Mouse (Mus musculus): Measurements from ENCODE around the gene Rasgrf1. TPM values are rescaled to one million over a fixed set of nuclear protein-coding genes. Genes with fewer than 3 reads are reported as not detected.

Gene Rasgrf1
- total and polyA plus RNA-seq, 3 experiments: not detected

GRCm38 (mm10) chr9:89870531-89871150, 39.1 kb upstream of the Rasgrf1 start:
- no peaks in the 10 kb centered on the region for H3K36me3 ChIP-seq (ENCODE audit: control insufficient read depth in 1 of 2, insufficient read depth in 2 of 2, low read length in 2 of 2)
- H3K4me3 ChIP-seq (ENCODE audit: control insufficient read depth in 1 of 2, insufficient read depth in 1 of 2, low read depth in 2 of 2, low read length in 2 of 2): no peak overlapping the region
- DNase-seq (ENCODE audit: low read depth, low spot score): no peak
- no peaks in the 10 kb centered on the region for H3K9me3 ChIP-seq (replicated peaks; ENCODE audit: insufficient read depth, low read length)
- no peaks in the 10 kb centered on the region for H3K4me1 ChIP-seq (ENCODE audit: control insufficient read depth in 1 of 2, insufficient read depth in 2 of 2, low read length in 2 of 2)
- no peak for TF ChIP-seq UBTF (IDR thresholded peaks at IDR 0.05; ENCODE audit: borderline replicate concordance, insufficient read depth, low read depth, low read length)
- TF ChIP-seq ZNF384 (IDR thresholded peaks at IDR 0.05; ENCODE audit: low read depth, low read length): no peak
- no peak for TF ChIP-seq POLR2AphosphoS5 (IDR thresholded peaks at IDR 0.05; ENCODE audit: borderline replicate concordance, low read depth, low read length)
- TF ChIP-seq CTCF (IDR thresholded peaks at IDR 0.05 in 2 of 3, conservative IDR thresholded peaks at IDR 0.05 in 1 of 3; ENCODE audit: control insufficient read depth in 1 of 3, insufficient read depth in 1 of 3, low read depth in 2 of 3, low read length in 3 of 3, poor library complexity in 1 of 3, severe bottlenecking in 1 of 3): no peak
- TF ChIP-seq NRF1 (IDR thresholded peaks at IDR 0.05; ENCODE audit: insufficient read depth, low read depth, low read length, poor library complexity, severe bottlenecking): no peak
- TF ChIP-seq USF1 (IDR thresholded peaks at IDR 0.05; ENCODE audit: low read depth, low read length): no peak
- H3K79me2 ChIP-seq (ENCODE audit: control insufficient read depth, insufficient read depth, low read length, poor library complexity): no peaks in the 10 kb centered on the region
- H3K27me3 ChIP-seq (ENCODE audit: control insufficient read depth in 1 of 2, insufficient read depth in 2 of 2, low read length in 2 of 2): no peaks in the 10 kb centered on the region
- H3K9ac ChIP-seq (ENCODE audit: control insufficient read depth, low read depth, low read length, poor library complexity, severe bottlenecking): no peak overlapping the region
- H3K27ac ChIP-seq (ENCODE audit: control insufficient read depth, low read depth, low read length): no peak overlapping the region

- TF ChIP-seq SMC3 (IDR thresholded peaks at IDR 0.05; ENCODE audit: low read depth, low read length) (no peak), USF1 (IDR thresholded peaks at IDR 0.05; ENCODE audit: low read depth, low read length) (no peak), MYB (IDR thresholded peaks at IDR 0.05; ENCODE audit: low read depth, low read length) (no peak), MAX (IDR thresholded peaks at IDR 0.05; ENCODE audit: low read length) (no peak), BHLHE40 (IDR thresholded peaks at IDR 0.05; ENCODE audit: borderline replicate concordance, low read depth, low read length) (no peak), EP300 (IDR thresholded peaks at IDR 0.05; ENCODE audit: low read depth in 1 of 2, low read length in 2 of 2) (no peak), ZKSCAN1 (IDR thresholded peaks at IDR 0.05; ENCODE audit: low read depth, low read length) (no peak), CHD2 (IDR thresholded peaks at IDR 0.05; ENCODE audit: low read length) (no peak), E2F4 (IDR thresholded peaks at IDR 0.05; ENCODE audit: borderline replicate concordance, low read depth, low read length) (no peak), POLR2AphosphoS5 (IDR thresholded peaks at IDR 0.05; ENCODE audit: borderline replicate concordance, low read depth, low read length) (no peak)
- H3K79me2 ChIP-seq (ENCODE audit: control insufficient read depth, insufficient read depth, low read length, poor library complexity): no peaks in the 10 kb centered on the region
- no peaks in the 10 kb centered on the region for H3K36me3 ChIP-seq (ENCODE audit: control insufficient read depth in 1 of 2, insufficient read depth in 2 of 2, low read length in 2 of 2)
- DNase-seq (ENCODE audit: low read depth, low spot score): no peak
- no peak overlapping the region for H3K27ac ChIP-seq (ENCODE audit: control insufficient read depth, low read depth, low read length)
- H3K4me1 ChIP-seq (ENCODE audit: control insufficient read depth in 1 of 2, insufficient read depth in 2 of 2, low read length in 2 of 2): no peaks in the 10 kb centered on the region
- H3K4me3 ChIP-seq (ENCODE audit: control insufficient read depth in 1 of 2, insufficient read depth in 1 of 2, low read depth in 2 of 2, low read length in 2 of 2): no peak overlapping the region
- no peak overlapping the region for H3K9ac ChIP-seq (ENCODE audit: control insufficient read depth, low read depth, low read length, poor library complexity, severe bottlenecking)
- no peaks in the 10 kb centered on the region for H3K27me3 ChIP-seq (ENCODE audit: control insufficient read depth in 1 of 2, insufficient read depth in 2 of 2, low read length in 2 of 2)
- H3K9me3 ChIP-seq (replicated peaks; ENCODE audit: insufficient read depth, low read length): no peaks in the 10 kb centered on the region
These were observed 37.6 kb upstream of the Rasgrf1 start for GRCm38 (mm10) chr9:89872137-89872536.
